Mouse (Mus musculus): ENCODE data around the gene Fkbp6. TPM values are rescaled to one million over a fixed set of nuclear protein-coding genes. Genes with fewer than 3 reads are reported as not detected.

Fkbp6 gene
- polyA plus RNA-seq, 1 experiment: not detected

DNA sequence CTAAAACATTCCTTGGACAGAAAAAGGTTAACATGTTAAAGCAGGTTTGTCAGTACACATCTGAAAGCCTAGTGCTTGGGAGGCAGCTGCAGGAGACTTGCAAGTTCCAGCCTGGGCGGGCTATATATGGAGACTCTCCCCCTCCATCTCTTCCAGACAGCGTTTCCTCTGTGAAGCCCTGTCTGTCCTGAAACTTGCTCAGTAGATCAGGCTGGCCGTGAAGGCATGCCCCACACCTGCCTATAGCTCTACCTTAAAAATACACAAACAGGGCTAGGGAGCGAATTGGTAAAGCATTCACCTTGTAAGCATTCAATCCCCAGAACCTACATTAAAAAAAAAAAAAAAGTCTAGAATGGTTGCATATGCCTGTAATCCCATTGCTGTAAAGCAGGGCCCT lies 20.4 kb downstream of the Fkbp6 start:
- Histone ChIP-seq H3K36me3 (replicated peaks; ENCODE audit: low read length) (no peaks in the 10 kb centered on the region), H3K27me3 (replicated peaks) (peaks cover 44% of the 10 kb centered on the region), H3K4me3 (replicated peaks) (no peak overlapping the region), H3K9me3 (no peaks in the 10 kb centered on the region), H3K4me1 (peaks cover 39% of the 10 kb centered on the region)
- TF ChIP-seq FLI1 (IDR thresholded peaks at IDR 0.05; ENCODE audit: low read length) (no peak), GATA1 (IDR thresholded peaks at IDR 0.05; ENCODE audit: borderline replicate concordance, low read length) (no peak)

- H3K4me3 ChIP-seq (replicated peaks): no peak overlapping the region
- H3K4me1 ChIP-seq: peaks cover 37% of the 10 kb centered on the region
- H3K9me3 ChIP-seq: no peaks in the 10 kb centered on the region
- peaks cover 45% of the 10 kb centered on the region for H3K27me3 ChIP-seq (replicated peaks)
- TF ChIP-seq GATA1 (IDR thresholded peaks at IDR 0.05; ENCODE audit: borderline replicate concordance, low read length) (no peak), FLI1 (IDR thresholded peaks at IDR 0.05; ENCODE audit: low read length) (no peak)
- H3K36me3 ChIP-seq (replicated peaks; ENCODE audit: low read length): no peaks in the 10 kb centered on the region
These were observed 23.7 kb downstream of the Fkbp6 start for GRCm38 (mm10) chr5:135326121-135326659.

DNA sequence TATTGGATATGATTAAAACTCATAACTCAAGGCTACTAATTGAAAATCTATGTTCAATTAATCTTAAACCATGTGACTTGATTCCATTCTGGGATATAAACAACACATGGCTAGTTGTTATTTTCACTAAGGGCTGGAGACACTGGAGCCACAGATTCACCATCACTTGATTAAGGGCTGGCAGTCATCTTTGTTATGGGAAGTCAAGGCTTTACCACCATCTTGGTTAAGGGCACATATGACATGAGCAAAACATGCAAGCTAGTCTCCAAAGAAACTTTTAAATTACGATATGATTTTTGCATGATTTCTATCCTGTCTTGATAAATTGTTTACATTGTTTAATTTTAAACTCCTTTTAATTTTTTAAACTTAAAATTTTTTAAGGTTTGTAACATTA lies 27.6 kb downstream of the Fkbp6 start:
- Histone ChIP-seq H3K36me3 (replicated peaks; ENCODE audit: low read length) (no peaks in the 10 kb centered on the region), H3K9me3 (no peaks in the 10 kb centered on the region), H3K27me3 (replicated peaks) (peaks cover 42% of the 10 kb centered on the region), H3K4me1 (peaks cover 6% of the 10 kb centered on the region), H3K4me3 (replicated peaks) (no peak overlapping the region)
- TF ChIP-seq FLI1 (IDR thresholded peaks at IDR 0.05; ENCODE audit: low read length): no peak
- TF ChIP-seq GATA1 (IDR thresholded peaks at IDR 0.05; ENCODE audit: borderline replicate concordance, low read length): no peak

DNA sequence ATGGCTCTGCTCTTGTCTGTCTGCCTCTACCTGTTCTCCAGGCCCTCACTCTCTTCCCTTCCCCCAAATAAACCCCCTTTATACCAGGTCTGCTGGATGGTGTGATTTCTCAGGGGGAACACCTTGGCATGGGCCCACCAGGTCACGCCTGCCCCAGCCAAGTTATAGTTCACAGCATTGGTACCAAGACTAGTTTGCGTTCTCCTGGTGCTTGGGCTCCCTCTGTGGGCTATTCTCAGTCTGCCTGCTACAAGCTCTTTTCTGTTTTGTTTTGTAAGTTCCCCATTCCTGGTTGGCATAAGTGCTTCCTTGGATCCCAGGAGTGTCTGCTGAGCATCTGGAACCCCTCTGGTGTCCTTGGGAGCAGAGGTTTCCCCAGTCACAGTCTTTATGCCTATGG lies 30.0 kb downstream of the Fkbp6 start:
- Histone ChIP-seq H3K4me1 (no peaks in the 10 kb centered on the region; the same call in 1 of the 2 replicates), H3K4me3 (replicated peaks) (no peak overlapping the region), H3K36me3 (replicated peaks; ENCODE audit: low read length) (no peaks in the 10 kb centered on the region), H3K9me3 (no peaks in the 10 kb centered on the region), H3K27me3 (replicated peaks) (peaks cover 30% of the 10 kb centered on the region)
- TF ChIP-seq GATA1 (IDR thresholded peaks at IDR 0.05; ENCODE audit: borderline replicate concordance, low read length): no peak
- no peak for TF ChIP-seq FLI1 (IDR thresholded peaks at IDR 0.05; ENCODE audit: low read length)

DNA sequence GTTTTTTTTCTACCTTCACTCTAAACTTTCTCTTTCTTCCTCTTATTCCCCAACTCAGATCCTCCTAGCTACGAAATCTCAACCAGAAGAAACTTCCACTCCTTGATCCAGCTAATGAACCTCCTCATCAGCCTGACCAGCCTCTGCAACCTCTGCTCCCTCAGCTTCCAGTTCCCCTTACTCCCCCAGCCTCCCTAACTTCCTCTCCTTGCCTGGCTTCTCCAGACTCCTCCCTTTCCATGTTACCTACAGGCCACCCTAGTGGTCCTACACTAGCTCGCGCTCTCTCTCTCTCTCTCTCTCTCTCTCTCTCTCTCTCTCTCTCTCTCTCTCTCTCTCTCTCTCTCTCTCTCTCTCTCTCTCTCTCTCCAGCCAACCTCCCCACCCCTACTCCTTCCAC lies 33.7 kb downstream of the Fkbp6 start:
- H3K9me3 ChIP-seq: no peaks in the 10 kb centered on the region
- no peaks in the 10 kb centered on the region for H3K36me3 ChIP-seq (replicated peaks; ENCODE audit: low read length)
- no peak overlapping the region for H3K4me3 ChIP-seq (replicated peaks)
- no peaks in the 10 kb centered on the region; the same call in 1 of the 2 replicates for H3K4me1 ChIP-seq
- peaks cover 31% of the 10 kb centered on the region for H3K27me3 ChIP-seq (replicated peaks)
- no peak for TF ChIP-seq FLI1 (IDR thresholded peaks at IDR 0.05; ENCODE audit: low read length)
- no peak for TF ChIP-seq GATA1 (IDR thresholded peaks at IDR 0.05; ENCODE audit: borderline replicate concordance, low read length)

- no peak overlapping the region for H3K4me3 ChIP-seq (replicated peaks)
- TF ChIP-seq FLI1 (IDR thresholded peaks at IDR 0.05; ENCODE audit: low read length) (no peak), GATA1 (IDR thresholded peaks at IDR 0.05; ENCODE audit: borderline replicate concordance, low read length) (no peak)
- H3K9me3 ChIP-seq: no peaks in the 10 kb centered on the region
- no peaks in the 10 kb centered on the region for H3K4me1 ChIP-seq
- H3K27me3 ChIP-seq (replicated peaks): peaks cover 34% of the 10 kb centered on the region
- no peaks in the 10 kb centered on the region for H3K36me3 ChIP-seq (replicated peaks; ENCODE audit: low read length)
These were observed 43.4 kb downstream of the Fkbp6 start for GRCm38 (mm10) chr5:135306321-135306965.

DNA sequence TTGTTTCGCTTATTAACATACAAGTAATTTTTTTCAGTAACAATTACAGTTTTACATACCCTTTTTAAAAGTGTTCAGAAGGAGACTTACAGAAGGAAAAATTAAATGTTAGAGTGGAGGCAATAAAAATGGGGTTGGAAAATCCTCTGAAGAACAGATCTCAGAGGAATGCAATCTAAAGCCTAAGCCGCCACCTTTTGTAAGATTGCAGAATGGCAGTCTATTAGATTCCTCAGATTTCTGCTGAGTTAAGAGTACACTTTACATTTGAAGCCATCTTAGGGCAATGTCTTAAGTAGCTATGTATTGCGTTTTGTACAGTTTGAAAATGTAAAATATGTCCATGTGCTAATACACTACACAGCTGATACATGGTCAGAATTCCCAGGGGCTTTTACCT lies 47.4 kb downstream of the Fkbp6 start:
- TF ChIP-seq FLI1 (IDR thresholded peaks at IDR 0.05; ENCODE audit: low read length) (no peak), GATA1 (IDR thresholded peaks at IDR 0.05; ENCODE audit: borderline replicate concordance, low read length) (no peak)
- H3K36me3 ChIP-seq (replicated peaks; ENCODE audit: low read length): no peaks in the 10 kb centered on the region
- H3K9me3 ChIP-seq: no peaks in the 10 kb centered on the region
- H3K4me1 ChIP-seq: no peaks in the 10 kb centered on the region
- peaks cover 44% of the 10 kb centered on the region for H3K27me3 ChIP-seq (replicated peaks)
- H3K4me3 ChIP-seq (replicated peaks): no peak overlapping the region

DNA sequence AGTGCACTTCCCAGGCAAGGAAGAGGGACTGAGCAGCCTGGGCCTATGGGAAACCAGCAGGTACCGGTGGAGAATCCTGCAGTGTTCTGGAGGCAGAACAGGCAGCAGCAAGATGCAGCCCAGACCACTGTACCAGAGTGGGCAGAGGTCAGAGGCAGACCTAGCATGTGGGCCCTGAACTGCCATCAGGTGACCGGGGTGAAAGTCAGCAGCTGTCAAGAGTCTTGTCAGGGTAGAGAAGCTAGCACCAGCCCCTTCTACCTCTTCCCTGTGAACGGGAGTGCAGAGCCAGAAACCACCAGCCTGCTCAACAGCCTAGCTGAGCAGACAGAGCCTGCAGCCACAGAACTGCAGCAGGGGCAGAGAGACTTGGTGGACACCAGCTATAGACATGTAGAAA lies 47.9 kb downstream of the Fkbp6 start:
- TF ChIP-seq GATA1 (IDR thresholded peaks at IDR 0.05; ENCODE audit: borderline replicate concordance, low read length) (no peak), FLI1 (IDR thresholded peaks at IDR 0.05; ENCODE audit: low read length) (no peak)
- peaks cover 47% of the 10 kb centered on the region for H3K27me3 ChIP-seq (replicated peaks)

GRCm38 (mm10) chr5:135292001-135292400 lies 57.8 kb downstream of the Fkbp6 start:
- H3K27me3 ChIP-seq (replicated peaks): peaks cover 48% of the 10 kb centered on the region
- TF ChIP-seq GATA1 (IDR thresholded peaks at IDR 0.05; ENCODE audit: borderline replicate concordance, low read length) (no peak), FLI1 (IDR thresholded peaks at IDR 0.05; ENCODE audit: low read length) (no peak)

More for the DNA sequence above, 47.9 kb downstream of the Fkbp6 start:
- Histone ChIP-seq H3K4me1 (no peaks in the 10 kb centered on the region), H3K4me3 (replicated peaks) (no peak overlapping the region), H3K9me3 (no peaks in the 10 kb centered on the region), H3K36me3 (replicated peaks; ENCODE audit: low read length) (no peaks in the 10 kb centered on the region)

DNA sequence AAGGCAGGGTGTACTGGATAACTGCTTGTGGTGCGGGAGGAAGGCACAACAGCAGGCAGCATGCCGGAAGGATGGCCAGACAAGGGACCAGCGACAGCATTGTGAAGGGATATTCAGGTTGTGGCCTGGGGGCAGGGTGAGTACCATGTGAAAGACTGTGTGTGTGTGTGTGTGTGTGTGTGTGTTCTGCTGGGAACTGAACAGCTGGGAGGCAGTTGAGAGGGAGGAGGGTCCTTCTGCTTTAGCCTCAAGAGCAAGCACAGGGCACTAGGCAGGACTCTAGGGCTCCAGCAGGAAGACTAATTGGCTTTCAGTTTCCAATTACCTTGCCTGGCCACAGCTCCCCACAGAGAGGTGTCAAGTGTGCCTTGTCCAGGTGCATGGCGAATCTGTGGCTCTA lies 58.7 kb downstream of the Fkbp6 start:
- H3K4me1 ChIP-seq: no peaks in the 10 kb centered on the region

More at GRCm38 (mm10) chr5:135292001-135292400, 57.8 kb downstream of the Fkbp6 start:
- Histone ChIP-seq H3K36me3 (replicated peaks; ENCODE audit: low read length) (no peaks in the 10 kb centered on the region), H3K9me3 (no peaks in the 10 kb centered on the region), H3K4me1 (no peaks in the 10 kb centered on the region), H3K4me3 (replicated peaks) (no peak overlapping the region)

More for the DNA sequence above, 58.7 kb downstream of the Fkbp6 start:
- H3K9me3 ChIP-seq: no peaks in the 10 kb centered on the region
- no peaks in the 10 kb centered on the region for H3K36me3 ChIP-seq (replicated peaks; ENCODE audit: low read length)
- TF ChIP-seq FLI1 (IDR thresholded peaks at IDR 0.05; ENCODE audit: low read length) (no peak), GATA1 (IDR thresholded peaks at IDR 0.05; ENCODE audit: borderline replicate concordance, low read length) (no peak)
- no peak overlapping the region for H3K4me3 ChIP-seq (replicated peaks)
- peaks cover 54% of the 10 kb centered on the region for H3K27me3 ChIP-seq (replicated peaks)
